Mouse (Mus musculus) erythroblast, adult 5-6 weeks (primary cell): ENCODE data around the gene Poldip2. TPM values are rescaled to one million over a fixed set of nuclear protein-coding genes. Genes with fewer than 3 reads are reported as not detected.

Source experiments
- ATAC-seq: replicated peaks from 2 replicates; pipeline ENCODE4 v1.8.0; 2016; ENCODE audit warnings: moderate number of reproducible peaks, mild to moderate bottlenecking, moderate TSS enrichment, inconsistent platforms; ENCODE audit not compliant: poor library complexity, low FRiP score, severe bottlenecking
- total RNA-seq, 2 experiments: library from RNA; stranded (forward) in 1 of 2; stranded (reverse) in 1 of 2; fragments of 150-400 nt in 1 of 2; fragments of 200-764, 138-1000 nt in 1 of 2; gene quantifications; 2 replicates each; pipeline versions ENCODE4 v1.2.3 to v1.2.4; 2015 to 2017; ENCODE audit warnings: low replicate concordance in 2 of 2

The Poldip2 gene
- total RNA-seq (2015; ENCODE audit: low replicate concordance) (6.9 and 17.5 TPM in 2 replicates), total RNA-seq (2017; ENCODE audit: low replicate concordance) (7.8 and 13.4 TPM in 2 replicates)

- ATAC-seq = peak; percentile 92
Observed at GRCm38 (mm10) chr11:78512025-78512957, at the start of gene Poldip2, which contains the start of gene Tmem199. Poldip2 (plus strand) TSS chr11:78512193. Tmem199 (minus strand) TSS chr11:78512172.

- ATAC-seq = no peak
Observed at GRCm38 (mm10) chr11:78462669-78463068, 49.3 kb upstream of the Poldip2 start.

GRCm38 (mm10) chr11:78463286-78464036 lies 48.5 kb upstream of the Poldip2 start:
- ATAC-seq = 0 out of 2 replicates have a peak, but pooled peaks have one; percentile 39

GRCm38 (mm10) chr11:78465116-78465515 lies 46.9 kb upstream of the Poldip2 start:
- ATAC-seq = no peak

- peak; percentile 48; the same call in 1 of the 2 replicates for ATAC-seq
Observed at GRCm38 (mm10) chr11:78465568-78466180, 46.3 kb upstream of the Poldip2 start, which contains the start of gene Slc46a1. Slc46a1 (plus strand) TSS chr11:78465697.

- ATAC-seq = no peak
Observed at GRCm38 (mm10) chr11:78466242-78466912, 45.6 kb upstream of the Poldip2 start.

- ATAC-seq = no peak
Observed at GRCm38 (mm10) chr11:78467515-78467914, 44.5 kb upstream of the Poldip2 start.

- ATAC-seq = no peak
Observed at GRCm38 (mm10) chr11:78467932-78468331, 44.1 kb upstream of the Poldip2 start.

GRCm38 (mm10) chr11:78471326-78472103 lies 40.5 kb upstream of the Poldip2 start:
- ATAC-seq = no peak

GRCm38 (mm10) chr11:78475289-78475688 lies 36.7 kb upstream of the Poldip2 start:
- ATAC-seq = no peak

- ATAC-seq = no peak
Observed at GRCm38 (mm10) chr11:78483639-78484038, 28.4 kb upstream of the Poldip2 start.

- 0 out of 2 replicates have a peak, but pooled peaks have one; percentile 53 for ATAC-seq
Observed at GRCm38 (mm10) chr11:78488168-78488567, 23.8 kb upstream of the Poldip2 start.

GRCm38 (mm10) chr11:78490781-78491241 lies 21.2 kb upstream of the Poldip2 start:
- ATAC-seq = no peak

- ATAC-seq = no peak
Observed at GRCm38 (mm10) chr11:78495904-78496303, 16.1 kb upstream of the Poldip2 start.

GRCm38 (mm10) chr11:78497071-78497541 lies 14.9 kb upstream of the Poldip2 start:
- no peak for ATAC-seq

- ATAC-seq = peak; percentile 95
Observed at GRCm38 (mm10) chr11:78497544-78498522, 14.2 kb upstream of the Poldip2 start, which contains the start of gene Sarm1. Sarm1 (minus strand) TSS chr11:78497754.

- no peak for ATAC-seq
Observed at GRCm38 (mm10) chr11:78499004-78499403, 13.0 kb upstream of the Poldip2 start, which contains the start of gene Vtn. Vtn (plus strand) TSS chr11:78499091.
